Mouse (Mus musculus): ENCODE measurements around the gene Plekha7. TPM values are rescaled to one million over a fixed set of nuclear protein-coding genes. Genes with fewer than 3 reads are reported as not detected.

Plekha7 gene
- polyA plus RNA-seq, 1 experiment from 2014 or later: 10.4 TPM

- no peak for ATAC-seq (ENCODE audit: low FRiP score)
- 80% methylated on average over 4 of the region's 4 CpGs for whole genome bisulfite sequencing
- H3K4me1 ChIP-seq (ENCODE audit: control insufficient read depth, insufficient read depth, low read length): peaks cover 20% of the 10 kb centered on the region
- no peaks in the 10 kb centered on the region for H3K9me3 ChIP-seq (ENCODE audit: control insufficient read depth, low read length)
- peaks cover 2% of the 10 kb centered on the region; the same call in 1 of the 2 replicates for H3K27me3 ChIP-seq (ENCODE audit: control insufficient read depth, insufficient read depth, low read length)
- no peak overlapping the region for H3K27ac ChIP-seq (ENCODE audit: low read depth, low read length)
- H3K9ac ChIP-seq (ENCODE audit: low read length): no peak overlapping the region
- H3K4me3 ChIP-seq (ENCODE audit: low read depth, low read length): no peak overlapping the region
- H3K4me2 ChIP-seq: no peak overlapping the region
- no peak for DNase-seq (ENCODE audit: low spot score, missing footprints)
- no peaks in the 10 kb centered on the region for H3K36me3 ChIP-seq (ENCODE audit: control insufficient read depth, insufficient read depth, low read length)
These were observed 69.9 kb downstream of the Plekha7 start for GRCm38 (mm10) chr7:116238320-116238719.

- H3K4me1 ChIP-seq (ENCODE audit: control insufficient read depth, insufficient read depth, low read length): peaks cover 20% of the 10 kb centered on the region
- H3K4me2 ChIP-seq: peak overlapping the region; percentile 84
- DNase-seq (ENCODE audit: low spot score, missing footprints) (peak; percentile 94), ATAC-seq (ENCODE audit: low FRiP score) (peak; percentile 70)
- H3K27me3 ChIP-seq (ENCODE audit: control insufficient read depth, insufficient read depth, low read length): peaks cover 2% of the 10 kb centered on the region; the same call in 1 of the 2 replicates
- WGBS: under 1% methylated on average over 65 of the region's 69 CpGs
- H3K27ac ChIP-seq (ENCODE audit: low read depth, low read length): no peak overlapping the region
- H3K36me3 ChIP-seq (ENCODE audit: control insufficient read depth, insufficient read depth, low read length): no peaks in the 10 kb centered on the region
- no peaks in the 10 kb centered on the region for H3K9me3 ChIP-seq (ENCODE audit: control insufficient read depth, low read length)
- peak overlapping the region; percentile 50 for H3K9ac ChIP-seq (ENCODE audit: low read length)
- H3K4me3 ChIP-seq (ENCODE audit: low read depth, low read length): peak overlapping the region; percentile 35
These were observed 70.8 kb downstream of the Plekha7 start for GRCm38 (mm10) chr7:116237157-116237981.

- no peak overlapping the region for H3K9ac ChIP-seq (ENCODE audit: low read length)
- ATAC-seq (ENCODE audit: low FRiP score): peak; percentile 1; the same call in 1 of the 2 replicates
- no peak overlapping the region for H3K27ac ChIP-seq (ENCODE audit: low read depth, low read length)
These were observed 71.6 kb downstream of the Plekha7 start for GRCm38 (mm10) chr7:116236608-116237007.

GRCm38 (mm10) chr7:116234287-116234806 lies 73.8 kb downstream of the Plekha7 start:
- no peak overlapping the region for H3K9ac ChIP-seq (ENCODE audit: low read length)
- H3K4me1 ChIP-seq (ENCODE audit: control insufficient read depth, insufficient read depth, low read length): peaks cover 20% of the 10 kb centered on the region
- no peaks in the 10 kb centered on the region for H3K36me3 ChIP-seq (ENCODE audit: control insufficient read depth, insufficient read depth, low read length)
- no peak overlapping the region for H3K27ac ChIP-seq (ENCODE audit: low read depth, low read length)
- H3K4me3 ChIP-seq (ENCODE audit: low read depth, low read length): no peak overlapping the region
- no peaks in the 10 kb centered on the region for H3K9me3 ChIP-seq (ENCODE audit: control insufficient read depth, low read length)
- 60% methylated on average over 7 of the region's 7 CpGs for WGBS
- H3K27me3 ChIP-seq (ENCODE audit: control insufficient read depth, insufficient read depth, low read length): peaks cover 2% of the 10 kb centered on the region; the same call in 1 of the 2 replicates
- DNase-seq (ENCODE audit: low spot score, missing footprints) (no peak), ATAC-seq (ENCODE audit: low FRiP score) (no peak)
- H3K4me2 ChIP-seq: no peak overlapping the region

More at GRCm38 (mm10) chr7:116236608-116237007, 71.6 kb downstream of the Plekha7 start:
- 48% methylated on average over 8 of the region's 8 CpGs for WGBS
- no peak for DNase-seq (ENCODE audit: low spot score, missing footprints)
- Histone ChIP-seq H3K36me3 (ENCODE audit: control insufficient read depth, insufficient read depth, low read length) (no peaks in the 10 kb centered on the region), H3K4me1 (ENCODE audit: control insufficient read depth, insufficient read depth, low read length) (peaks cover 20% of the 10 kb centered on the region), H3K9me3 (ENCODE audit: control insufficient read depth, low read length) (no peaks in the 10 kb centered on the region), H3K4me2 (peak overlapping the region; percentile 84), H3K27me3 (ENCODE audit: control insufficient read depth, insufficient read depth, low read length) (peaks cover 2% of the 10 kb centered on the region; the same call in 1 of the 2 replicates), H3K4me3 (ENCODE audit: low read depth, low read length) (peak overlapping the region; percentile 35; the same call in 1 of the 2 replicates)

- Histone ChIP-seq H3K4me2 (no peak overlapping the region), H3K4me1 (ENCODE audit: control insufficient read depth, insufficient read depth, low read length) (peaks cover 7% of the 10 kb centered on the region), H3K9me3 (ENCODE audit: control insufficient read depth, low read length) (no peaks in the 10 kb centered on the region), H3K4me3 (ENCODE audit: low read depth, low read length) (no peak overlapping the region), H3K27me3 (ENCODE audit: control insufficient read depth, insufficient read depth, low read length) (no peaks in the 10 kb centered on the region; the same call in 1 of the 2 replicates), H3K9ac (ENCODE audit: low read length) (no peak overlapping the region), H3K36me3 (ENCODE audit: control insufficient read depth, insufficient read depth, low read length) (no peaks in the 10 kb centered on the region), H3K27ac (ENCODE audit: low read depth, low read length) (no peak overlapping the region)
- DNase-seq (ENCODE audit: low spot score, missing footprints) (no peak), ATAC-seq (ENCODE audit: low FRiP score) (no peak)
- 84% methylated on average over 11 of the region's 11 CpGs for WGBS
These were observed 77.2 kb downstream of the Plekha7 start for GRCm38 (mm10) chr7:116230811-116231609.

GRCm38 (mm10) chr7:116226877-116227282 lies 81.3 kb downstream of the Plekha7 start:
- ATAC-seq (ENCODE audit: low FRiP score): no peak
- Histone ChIP-seq H3K27me3 (ENCODE audit: control insufficient read depth, insufficient read depth, low read length) (no peaks in the 10 kb centered on the region), H3K4me3 (ENCODE audit: low read depth, low read length) (no peak overlapping the region), H3K4me2 (no peak overlapping the region), H3K36me3 (ENCODE audit: control insufficient read depth, insufficient read depth, low read length) (no peaks in the 10 kb centered on the region), H3K4me1 (ENCODE audit: control insufficient read depth, insufficient read depth, low read length) (peaks cover 9% of the 10 kb centered on the region), H3K27ac (ENCODE audit: low read depth, low read length) (no peak overlapping the region), H3K9me3 (ENCODE audit: control insufficient read depth, low read length) (no peaks in the 10 kb centered on the region), H3K9ac (ENCODE audit: low read length) (no peak overlapping the region)
- no peak for DNase-seq (ENCODE audit: low spot score, missing footprints)
- WGBS: 89% methylated on average over 7 of the region's 7 CpGs

GRCm38 (mm10) chr7:116226316-116226715 lies 81.9 kb downstream of the Plekha7 start:
- WGBS: 90% methylated on average over 6 of the region's 6 CpGs
- Histone ChIP-seq H3K9ac (ENCODE audit: low read length) (no peak overlapping the region), H3K27ac (ENCODE audit: low read depth, low read length) (no peak overlapping the region), H3K4me2 (no peak overlapping the region), H3K4me3 (ENCODE audit: low read depth, low read length) (no peak overlapping the region), H3K9me3 (ENCODE audit: control insufficient read depth, low read length) (no peaks in the 10 kb centered on the region), H3K36me3 (ENCODE audit: control insufficient read depth, insufficient read depth, low read length) (no peaks in the 10 kb centered on the region), H3K27me3 (ENCODE audit: control insufficient read depth, insufficient read depth, low read length) (no peaks in the 10 kb centered on the region), H3K4me1 (ENCODE audit: control insufficient read depth, insufficient read depth, low read length) (peaks cover 9% of the 10 kb centered on the region)
- DNase-seq (ENCODE audit: low spot score, missing footprints) (no peak), ATAC-seq (ENCODE audit: low FRiP score) (no peak)

- Histone ChIP-seq H3K4me3 (ENCODE audit: low read depth, low read length) (no peak overlapping the region), H3K27ac (ENCODE audit: low read depth, low read length) (no peak overlapping the region), H3K9ac (ENCODE audit: low read length) (no peak overlapping the region), H3K4me1 (ENCODE audit: control insufficient read depth, insufficient read depth, low read length) (peaks cover 9% of the 10 kb centered on the region), H3K36me3 (ENCODE audit: control insufficient read depth, insufficient read depth, low read length) (no peaks in the 10 kb centered on the region), H3K4me2 (no peak overlapping the region), H3K27me3 (ENCODE audit: control insufficient read depth, insufficient read depth, low read length) (no peaks in the 10 kb centered on the region), H3K9me3 (ENCODE audit: control insufficient read depth, low read length) (no peaks in the 10 kb centered on the region)
- no peak for ATAC-seq (ENCODE audit: low FRiP score)
- no peak for DNase-seq (ENCODE audit: low spot score, missing footprints)
- 93% methylated on average over 2 of the region's 2 CpGs for WGBS
These were observed 83.6 kb downstream of the Plekha7 start for GRCm38 (mm10) chr7:116224543-116224942.
